Mouse (Mus musculus): Measurements from ENCODE around the gene Mid1.
"Not testable (repeated sequence)": the region's sequence is repeated elsewhere in the genome, so short reads cannot be mapped to it uniquely, and the experiment has no call there.

GRCm38 (mm10) chrX:170014038-170014437 lies 329.0 kb downstream of the Mid1 start:
- not testable (repeated sequence) for TF ChIP-seq POLR2A (IDR thresholded peaks at IDR 0.05; ENCODE audit: low read depth, low read length); CTCF (conservative IDR thresholded peaks at IDR 0.05; ENCODE audit: insufficient read depth, insufficient read length, low read depth, low read length)

All from kidney, adult 2 months (tissue).